Mouse (Mus musculus) thymus, adult 2 months (tissue): ENCODE results near the gene Fopnl. TPM values are rescaled to one million over a fixed set of nuclear protein-coding genes. Genes with fewer than 3 reads are reported as not detected.

ENCODE experiments used
- DNase-seq: peaks from one replicate; pipeline ENCODE4 v3.0.0; 2021
- H3K27ac ChIP-seq: fragments of 200-500 bp; 2 replicates; pipeline ENCODE4 v1.5.1; 2012; ENCODE audit warnings: low read length, control low read depth; ENCODE audit not compliant: control insufficient read depth, insufficient read depth
- H3K27me3 ChIP-seq: fragments of 200-500 bp; 2 replicates; pipeline ENCODE4 v1.6.1; 2012; ENCODE audit warnings: mild to moderate bottlenecking, low read length, moderate library complexity, mixed read lengths; ENCODE audit not compliant: control insufficient read depth, insufficient read depth
- H3K36me3 ChIP-seq: fragments of 200-500 bp; 2 replicates; pipeline ENCODE4 v1.6.1; 2012; ENCODE audit warnings: mild to moderate bottlenecking, low read length, moderate library complexity; ENCODE audit not compliant: control insufficient read depth, insufficient read depth
- H3K4me1 ChIP-seq: fragments of 200-500 bp; replicated peaks from 2 replicates; pipeline ENCODE4 v1.6.1; 2012; ENCODE audit warnings: low read length; ENCODE audit not compliant: control insufficient read depth, insufficient read depth
- H3K4me3 ChIP-seq: fragments of 200-500 bp; 2 replicates; pipeline ENCODE4 v1.5.1; 2012; ENCODE audit warnings: mild to moderate bottlenecking, low read length, control low read depth, moderate library complexity; ENCODE audit not compliant: control insufficient read depth, insufficient read depth
- CTCF ChIP-seq: fragments of 200-500 bp; IDR thresholded peaks from 2 replicates; pipeline ENCODE4 v1.5.1; 2012; ENCODE audit warnings: mild to moderate bottlenecking, control low read depth, low read length, moderate library complexity, borderline replicate concordance; ENCODE audit not compliant: control insufficient read depth, poor library complexity, insufficient read depth; ENCODE audit errors: extremely low read depth
- POLR2A ChIP-seq: fragments of 200-500 bp; IDR thresholded peaks from 2 replicates; pipeline ENCODE4 v1.6.1; 2012; ENCODE audit warnings: mild to moderate bottlenecking, low read length, control low read depth, moderate library complexity; ENCODE audit not compliant: control insufficient read depth, poor library complexity, insufficient read depth; ENCODE audit errors: extremely low read depth
- WGBS: fragments of 180-500 bp; shearing (Covaris S2); methylation state at CpG from one replicate; pipeline ENCODE4 v1.1.7; 2018; 5-methylcytosine and 5-hydroxymethylcytosine counted together
- polyA plus RNA-seq: library from polyadenylated mRNA; depleted of rRNA; stranded (reverse); fragments of >200 nt; gene quantifications from 2 replicates; pipeline ENCODE4 v1.2.3, GENCODE M21; 2012

Fopnl gene
- polyA plus RNA-seq, 1 experiment = 56.1 TPM

DNA sequence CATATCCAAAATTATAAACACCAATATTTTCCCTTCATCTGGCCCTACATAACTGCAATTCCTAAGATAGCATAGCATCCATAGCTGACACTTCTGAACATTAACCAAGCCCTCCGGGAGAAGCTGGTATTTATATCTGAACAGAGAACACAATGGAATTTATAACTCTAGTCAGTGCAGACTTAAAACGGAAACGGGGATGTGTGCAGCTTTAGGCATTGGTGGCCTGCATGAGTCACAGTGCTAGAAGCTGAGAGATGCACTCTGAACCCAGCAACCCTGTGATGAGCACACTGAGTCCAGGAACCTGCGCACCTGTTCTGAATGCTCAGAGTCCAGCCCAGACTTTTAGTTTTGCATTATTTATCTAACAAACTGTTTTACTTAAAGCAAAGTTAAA, 18.7 kb downstream of the Fopnl start:
- peaks cover 28% of the 10 kb centered on the region for H3K36me3 ChIP-seq
- no peak overlapping the region for H3K27ac ChIP-seq
- H3K27me3 ChIP-seq = no peaks in the 10 kb centered on the region
- no peak for TF ChIP-seq CTCF
- TF ChIP-seq POLR2A = no peak
- 97% methylated on average over 4 of the region's 4 CpGs for WGBS
- no peaks in the 10 kb centered on the region for H3K4me1 ChIP-seq
- no peak overlapping the region for H3K4me3 ChIP-seq
- no peak for DNase-seq

DNA sequence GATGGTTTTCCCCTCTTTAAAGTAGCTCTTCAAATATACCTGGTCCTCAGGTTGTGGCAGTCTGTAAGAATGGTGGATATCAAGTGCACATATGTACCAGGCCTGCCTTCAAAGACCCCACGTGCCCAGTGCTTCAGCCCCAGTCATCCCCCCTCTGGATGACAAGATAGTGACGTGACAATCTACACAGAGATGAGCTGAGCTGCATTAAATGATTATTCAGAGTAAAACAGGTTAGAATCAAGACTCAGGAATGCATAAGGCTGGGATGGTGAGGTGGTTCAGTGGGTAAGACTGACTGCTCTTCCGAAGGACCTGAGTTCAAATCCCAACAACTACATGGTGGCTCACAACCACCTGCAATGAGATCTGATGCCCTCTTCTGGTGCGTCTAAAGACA, 19.5 kb downstream of the Fopnl start:
- Histone ChIP-seq H3K4me3 (no peak overlapping the region), H3K4me1 (no peaks in the 10 kb centered on the region), H3K27ac (no peak overlapping the region), H3K36me3 (peaks cover 28% of the 10 kb centered on the region), H3K27me3 (no peaks in the 10 kb centered on the region)
- TF ChIP-seq CTCF (no peak), POLR2A (no peak)
- DNase-seq = no peak
- WGBS = 98% methylated on average over 4 of the region's 4 CpGs

DNA sequence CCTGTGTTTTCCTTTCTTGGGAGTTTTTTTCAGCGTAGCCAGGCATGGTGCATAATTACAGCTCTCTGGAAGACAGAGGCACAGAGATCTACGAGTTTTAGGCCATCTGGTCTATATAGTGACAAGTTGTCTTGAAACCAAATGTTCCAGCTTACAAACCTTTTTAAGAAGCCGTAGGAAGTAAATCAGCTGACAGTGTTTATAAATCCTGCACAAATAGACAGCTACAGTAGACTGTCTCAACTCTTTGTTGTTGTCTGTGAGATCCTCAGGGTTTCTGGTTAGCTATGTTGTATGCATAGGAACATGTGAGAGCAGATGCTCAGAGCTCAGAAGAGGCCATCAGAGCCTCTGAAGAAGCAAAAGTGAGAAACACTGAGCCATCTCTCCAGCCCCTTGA, 20.1 kb downstream of the Fopnl start:
- WGBS = 96% methylated on average over 3 of the region's 3 CpGs
- no peaks in the 10 kb centered on the region; the same call in 1 of the 2 replicates for H3K27me3 ChIP-seq
- TF ChIP-seq POLR2A (no peak), CTCF (no peak)
- H3K4me1 ChIP-seq = no peaks in the 10 kb centered on the region
- peaks cover 28% of the 10 kb centered on the region for H3K36me3 ChIP-seq
- H3K27ac ChIP-seq = no peak overlapping the region
- DNase-seq = no peak
- no peak overlapping the region for H3K4me3 ChIP-seq

DNA sequence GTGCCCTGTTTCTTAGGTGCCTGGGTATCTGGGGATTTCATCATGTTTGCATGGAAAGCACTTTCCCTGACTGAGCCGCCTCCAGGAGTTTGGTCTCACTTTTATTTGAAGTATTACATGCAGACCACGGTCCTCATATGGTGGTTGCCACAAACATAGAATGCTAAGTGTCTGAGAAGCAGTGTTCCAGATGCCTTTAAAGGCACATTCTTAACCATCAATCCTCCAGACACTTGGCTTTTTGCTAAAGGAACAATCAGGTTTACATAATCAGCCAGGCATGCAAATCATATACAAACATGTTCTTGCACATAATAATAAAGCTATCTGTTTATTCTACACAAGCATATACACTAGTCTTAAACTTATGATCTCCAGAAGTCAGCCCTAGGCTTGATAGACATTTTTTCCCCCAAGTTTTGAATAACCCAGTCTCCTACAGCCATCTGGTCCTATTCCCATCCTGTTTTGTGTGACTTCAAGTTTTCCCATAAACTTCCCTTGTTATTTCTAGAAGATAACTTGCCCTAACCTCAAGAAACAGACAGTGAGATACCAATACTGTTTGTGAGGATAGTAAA, 20.6 kb downstream of the Fopnl start:
- H3K27ac ChIP-seq = no peak overlapping the region
- WGBS = 89% methylated on average over 2 of the region's 2 CpGs
- no peak overlapping the region for H3K4me3 ChIP-seq
- TF ChIP-seq POLR2A = no peak
- no peak for TF ChIP-seq CTCF
- DNase-seq = no peak
- peaks cover 25% of the 10 kb centered on the region for H3K36me3 ChIP-seq
- no peaks in the 10 kb centered on the region; the same call in 1 of the 2 replicates for H3K27me3 ChIP-seq
- no peaks in the 10 kb centered on the region for H3K4me1 ChIP-seq

DNA sequence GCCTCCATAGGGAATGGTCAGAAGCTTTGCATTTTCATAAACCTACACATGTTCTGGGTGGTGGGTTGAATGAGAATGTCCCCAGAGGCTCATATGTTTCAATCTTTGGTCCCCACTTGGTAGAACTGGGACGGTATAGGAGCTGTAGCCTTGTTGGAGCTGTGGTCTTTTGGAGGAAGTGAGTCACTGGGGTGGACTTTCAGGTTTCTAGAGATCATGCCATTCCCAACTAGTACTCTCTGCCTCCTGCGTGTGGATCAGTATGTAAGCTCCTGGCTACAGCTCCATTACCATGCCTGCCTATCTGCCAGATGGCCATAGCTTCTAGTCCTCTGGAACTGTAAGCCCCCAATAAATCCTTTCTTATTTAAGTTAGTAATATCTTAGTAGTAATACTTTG, 21.9 kb downstream of the Fopnl start:
- H3K27ac ChIP-seq = no peak overlapping the region
- peaks cover 19% of the 10 kb centered on the region for H3K36me3 ChIP-seq
- H3K4me1 ChIP-seq = no peaks in the 10 kb centered on the region
- no peak overlapping the region for H3K4me3 ChIP-seq
- 77% methylated on average over 2 of the region's 2 CpGs for WGBS
- no peaks in the 10 kb centered on the region; the same call in 1 of the 2 replicates for H3K27me3 ChIP-seq
- no peak for TF ChIP-seq CTCF
- no peak for TF ChIP-seq POLR2A
- DNase-seq = no peak

DNA sequence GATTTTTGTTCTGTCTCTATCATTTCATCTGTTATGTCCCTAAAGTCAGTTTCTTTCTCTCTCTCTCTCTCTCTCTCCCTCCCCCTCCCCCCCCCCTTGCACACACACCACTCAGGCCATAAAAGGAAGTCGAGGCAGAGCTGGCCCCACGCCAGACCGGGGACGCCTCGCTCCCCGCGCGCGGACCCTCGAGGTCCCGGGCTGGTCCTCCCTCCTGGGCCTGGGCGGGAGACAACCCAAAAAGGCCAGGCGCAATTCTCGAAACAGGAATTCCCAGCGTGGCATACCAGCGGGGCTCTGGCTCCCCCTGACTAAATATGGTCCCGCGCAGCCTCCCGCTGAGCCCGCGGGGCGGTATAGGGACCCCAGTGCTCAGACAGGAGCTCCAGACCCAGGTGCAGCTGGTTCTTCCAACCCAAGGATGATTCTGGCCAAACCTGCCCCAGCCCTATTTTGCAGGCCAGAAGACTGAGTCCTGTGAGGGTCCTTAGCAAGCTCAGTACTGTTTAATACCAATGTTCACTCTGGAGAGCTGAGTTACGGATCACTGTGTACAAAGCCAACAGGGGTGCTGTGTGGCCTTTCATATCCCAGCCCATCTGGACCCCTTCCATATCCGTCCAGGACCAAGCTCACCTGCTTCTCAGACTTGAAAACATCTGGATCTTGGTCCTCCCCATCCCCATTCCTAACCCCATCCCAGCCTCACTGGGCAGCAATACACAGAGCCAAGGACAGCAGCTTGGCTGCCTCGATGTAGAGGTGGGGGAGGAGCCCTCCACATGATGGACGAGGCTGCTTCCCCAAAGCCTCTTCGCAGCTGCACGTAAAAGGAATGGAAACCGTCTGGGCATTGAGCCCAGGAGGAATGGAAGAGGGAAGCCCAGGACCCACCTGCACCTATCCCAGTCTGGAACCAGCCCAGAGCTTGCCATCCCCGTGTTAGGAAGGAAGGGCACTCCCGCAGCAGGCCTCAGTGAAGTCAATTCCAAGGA, 24.7 kb downstream of the Fopnl start:
- Histone ChIP-seq H3K4me3 (no peak overlapping the region), H3K27ac (no peak overlapping the region), H3K4me1 (no peaks in the 10 kb centered on the region), H3K36me3 (no peaks in the 10 kb centered on the region), H3K27me3 (no peaks in the 10 kb centered on the region; the same call in 1 of the 2 replicates)
- no peak for DNase-seq
- WGBS = 26% methylated on average over 31 of the region's 31 CpGs
- TF ChIP-seq POLR2A (no peak), CTCF (no peak)
